Mouse (Mus musculus): Measurements from ENCODE around the gene Trub2. TPM values are rescaled to one million over a fixed set of nuclear protein-coding genes. Genes with fewer than 3 reads are reported as not detected.

Trub2 gene
- polyA plus RNA-seq, 1 experiment from 2014 or later = 21.0 TPM

GRCm38 (mm10) chr2:29716691-29717090 lies 71.6 kb downstream of the Trub2 start:
- Histone ChIP-seq H3K4me2 (peak overlapping the region; percentile 37), H3K36me3 (peaks cover 9% of the 10 kb centered on the region; the same call in 1 of the 2 replicates), H3K27ac (peak overlapping the region; percentile 92), H3K9ac (0 out of 2 replicates have a peak overlapping the region, but pooled peaks have one; percentile 4), H3K4me1 (replicated peaks) (peaks cover 48% of the 10 kb centered on the region), H3K9me3 (replicated peaks) (no peaks in the 10 kb centered on the region), H3K27me3 (no peaks in the 10 kb centered on the region), H3K4me3 (no peak overlapping the region)
- 12% methylated on average over 6 of the region's 6 CpGs for WGBS
- ATAC-seq (replicated peaks; ENCODE audit: insufficient number of reproducible peaks, insufficient read depth, low FRiP score, low read depth) = peak; percentile 93

GRCm38 (mm10) chr2:29716143-29716542 lies 72.2 kb downstream of the Trub2 start:
- Histone ChIP-seq H3K27me3 (no peaks in the 10 kb centered on the region), H3K36me3 (peaks cover 8% of the 10 kb centered on the region; the same call in 1 of the 2 replicates), H3K4me3 (no peak overlapping the region), H3K4me1 (replicated peaks) (peaks cover 51% of the 10 kb centered on the region), H3K4me2 (peak overlapping the region; percentile 37), H3K9ac (peak overlapping the region; percentile 4; the same call in 1 of the 2 replicates), H3K9me3 (replicated peaks) (no peaks in the 10 kb centered on the region), H3K27ac (peak overlapping the region; percentile 92)
- no peak for ATAC-seq (replicated peaks; ENCODE audit: insufficient number of reproducible peaks, insufficient read depth, low FRiP score, low read depth)
- WGBS = 23% methylated on average over 7 of the region's 7 CpGs

- Histone ChIP-seq H3K36me3 (peaks cover 10% of the 10 kb centered on the region; the same call in 1 of the 2 replicates), H3K4me2 (no peak overlapping the region), H3K27ac (peak overlapping the region; percentile 92), H3K9me3 (replicated peaks) (no peaks in the 10 kb centered on the region), H3K4me1 (replicated peaks) (peaks cover 51% of the 10 kb centered on the region), H3K27me3 (no peaks in the 10 kb centered on the region), H3K9ac (no peak overlapping the region), H3K4me3 (no peak overlapping the region)
- no peak for ATAC-seq (replicated peaks; ENCODE audit: insufficient number of reproducible peaks, insufficient read depth, low FRiP score, low read depth)
- WGBS = 59% methylated on average over 5 of the region's 5 CpGs
These were observed 74.2 kb downstream of the Trub2 start for GRCm38 (mm10) chr2:29714127-29714526.

GRCm38 (mm10) chr2:29713501-29713900 lies 74.8 kb downstream of the Trub2 start:
- H3K4me3 ChIP-seq = no peak overlapping the region
- H3K36me3 ChIP-seq = peaks cover 6% of the 10 kb centered on the region; the same call in 1 of the 2 replicates
- peak overlapping the region; percentile 29 for H3K27ac ChIP-seq
- no peaks in the 10 kb centered on the region for H3K9me3 ChIP-seq (replicated peaks)
- 100% methylated on average over 2 of the region's 2 CpGs for WGBS
- H3K27me3 ChIP-seq = no peaks in the 10 kb centered on the region
- H3K9ac ChIP-seq = no peak overlapping the region
- no peak for ATAC-seq (replicated peaks; ENCODE audit: insufficient number of reproducible peaks, insufficient read depth, low FRiP score, low read depth)
- peaks cover 48% of the 10 kb centered on the region for H3K4me1 ChIP-seq (replicated peaks)
- no peak overlapping the region for H3K4me2 ChIP-seq

- ATAC-seq (replicated peaks; ENCODE audit: insufficient number of reproducible peaks, insufficient read depth, low FRiP score, low read depth) = no peak
- Histone ChIP-seq H3K9ac (no peak overlapping the region), H3K4me1 (replicated peaks) (peaks cover 40% of the 10 kb centered on the region), H3K27me3 (no peaks in the 10 kb centered on the region), H3K27ac (no peak overlapping the region), H3K4me3 (no peak overlapping the region), H3K36me3 (peaks cover 17% of the 10 kb centered on the region; the same call in 1 of the 2 replicates), H3K9me3 (replicated peaks) (no peaks in the 10 kb centered on the region), H3K4me2 (no peak overlapping the region)
- 64% methylated on average over 5 of the region's 5 CpGs for WGBS
These were observed 76.4 kb downstream of the Trub2 start for GRCm38 (mm10) chr2:29711877-29712276.

Other genes starting within 250 kb of the Trub2 start
- 11.6 and 15.5 TPM in 2 replicates for gene Rapgef1, start 168.8 kb downstream of the Trub2 start, polyA plus RNA-seq (2015; fragmentation: Nextera tagmentation; extraction: Ambion mirVana)
- gene Gm13420, start 36.8 kb downstream of the Trub2 start, polyA plus RNA-seq (2015; fragmentation: Nextera tagmentation; extraction: Ambion mirVana) = not detected in 2 replicates
- not detected in 2 replicates for gene Gm13547, start 29.2 kb downstream of the Trub2 start, polyA plus RNA-seq (2015; fragmentation: Nextera tagmentation; extraction: Ambion mirVana)
- gene Coq4, start 1.0 kb downstream of the Trub2 start, polyA plus RNA-seq (2015; fragmentation: Nextera tagmentation; extraction: Ambion mirVana) = 22.9 and 28.7 TPM in 2 replicates
- 9.7 and 12.6 TPM in 2 replicates for gene Slc27a4, start 14.1 kb upstream of the Trub2 start, polyA plus RNA-seq (2015; fragmentation: Nextera tagmentation; extraction: Ambion mirVana)
- 13.0 and 18.6 TPM in 2 replicates for gene Urm1, start 31.6 kb upstream of the Trub2 start, polyA plus RNA-seq (2015; fragmentation: Nextera tagmentation; extraction: Ambion mirVana)
- 17.9 and 24.4 TPM in 2 replicates for gene Cercam, start 80.7 kb upstream of the Trub2 start, polyA plus RNA-seq (2015; fragmentation: Nextera tagmentation; extraction: Ambion mirVana)
- gene Odf2, start 100.7 kb upstream of the Trub2 start, polyA plus RNA-seq (2015; fragmentation: Nextera tagmentation; extraction: Ambion mirVana) = 42.4 and 45.2 TPM in 2 replicates
- gene Gle1, start 146.9 kb upstream of the Trub2 start, polyA plus RNA-seq (2015; fragmentation: Nextera tagmentation; extraction: Ambion mirVana) = 34.2 and 41.2 TPM in 2 replicates
- 81.7 and 104 TPM in 2 replicates for gene Sptan1, start 177.1 kb upstream of the Trub2 start, polyA plus RNA-seq (2015; fragmentation: Nextera tagmentation; extraction: Ambion mirVana)

Measured in heart, embryonic 15.5 days (tissue).